Mouse (Mus musculus) lung, adult 2 months (tissue): Measurements from ENCODE around the gene Nans. TPM values are rescaled to one million over a fixed set of nuclear protein-coding genes. Genes with fewer than 3 reads are reported as not detected.
A peak's percentile ranks its signal among the peaks of the same experiment; 100 is the strongest.

Source experiments
- DNase-seq: peaks from one replicate; pipeline ENCODE4 v3.0.0; 2022
- H3K4me1 ChIP-seq: fragments of 200-500 bp; 2 replicates; pipeline ENCODE4 v1.6.1; 2011; ENCODE audit warnings: low read length; ENCODE audit not compliant: control insufficient read depth, insufficient read depth
- H3K4me3 ChIP-seq: fragments of 200-500 bp; replicated peaks from 2 replicates; pipeline ENCODE3; 2011; ENCODE audit warnings: low read depth, mild to moderate bottlenecking, control low read depth, low read length; ENCODE audit errors: extremely low read depth
- CTCF ChIP-seq: fragments of 200-500 bp; IDR thresholded peaks from 2 replicates; pipeline ENCODE4 v1.5.1; 2011; ENCODE audit warnings: mild to moderate bottlenecking, low read length, control low read depth; ENCODE audit not compliant: insufficient read depth
- POLR2A ChIP-seq: fragments of 200-500 bp; IDR thresholded peaks from 2 replicates; pipeline ENCODE4 v1.6.1; 2011; ENCODE audit warnings: low read depth, mild to moderate bottlenecking, control low read depth, low read length, borderline replicate concordance; ENCODE audit errors: extremely low read depth
- WGBS: fragments of 180-500 bp; shearing (Covaris S2); methylation state at CpG from one replicate; pipeline ENCODE4 v1.1.7; 2018; 5-methylcytosine and 5-hydroxymethylcytosine counted together
- polyA plus RNA-seq: library from polyadenylated mRNA; depleted of rRNA; stranded (reverse); fragments of >200 nt; gene quantifications from 2 replicates; pipeline ENCODE4 v1.2.3, GENCODE M21; 2012

Nans gene
- polyA plus RNA-seq, 1 experiment, result 21.6 TPM

- H3K4me3 ChIP-seq, result no peak overlapping the region
- WGBS, result 73% methylated on average over 3 of the region's 3 CpGs
- no peak for DNase-seq
- no peak for TF ChIP-seq POLR2A
- TF ChIP-seq CTCF, result no peak
- no peaks in the 10 kb centered on the region for H3K4me1 ChIP-seq
Measured at GRCm38 (mm10) chr4:46503881-46504280, 14.8 kb downstream of the Nans start.

GRCm38 (mm10) chr4:46505361-46506057, 16.5 kb downstream of the Nans start:
- WGBS, result 68% methylated on average over 8 of the region's 8 CpGs
- no peak for TF ChIP-seq CTCF
- TF ChIP-seq POLR2A, result no peak
- Histone ChIP-seq H3K4me1 (no peaks in the 10 kb centered on the region), H3K4me3 (no peak overlapping the region)
- no peak for DNase-seq

- WGBS, result 2% methylated on average over 85 of the region's 94 CpGs
- Histone ChIP-seq H3K4me1 (no peaks in the 10 kb centered on the region), H3K4me3 (peak overlapping the region; percentile 88)
- no peak for TF ChIP-seq CTCF
- peak; percentile 71; the same call in 1 of the 2 replicates for TF ChIP-seq POLR2A
- peak; percentile 95 for DNase-seq
Measured at GRCm38 (mm10) chr4:46506801-46507610, 18.0 kb downstream of the Nans start.

GRCm38 (mm10) chr4:46507736-46508460, 18.9 kb downstream of the Nans start:
- TF ChIP-seq POLR2A, result no peak
- TF ChIP-seq CTCF, result peak; percentile 87
- H3K4me1 ChIP-seq, result no peaks in the 10 kb centered on the region
- 10% methylated on average over 16 of the region's 16 CpGs for WGBS
- peak overlapping the region; percentile 48 for H3K4me3 ChIP-seq
- peak; percentile 83 for DNase-seq

GRCm38 (mm10) chr4:46520491-46520890, 31.4 kb downstream of the Nans start:
- no peak for TF ChIP-seq CTCF
- TF ChIP-seq POLR2A, result no peak
- H3K4me1 ChIP-seq, result no peaks in the 10 kb centered on the region
- no peak overlapping the region for H3K4me3 ChIP-seq
- WGBS, result 69% methylated on average over 2 of the region's 2 CpGs
- no peak for DNase-seq

GRCm38 (mm10) chr4:46521457-46521856, 32.4 kb downstream of the Nans start:
- Histone ChIP-seq H3K4me3 (no peak overlapping the region), H3K4me1 (no peaks in the 10 kb centered on the region)
- no peak for TF ChIP-seq POLR2A
- no peak for TF ChIP-seq CTCF
- WGBS, result 60% methylated on average over 10 of the region's 10 CpGs
- no peak for DNase-seq

- 67% methylated on average over 4 of the region's 4 CpGs for WGBS
Measured at GRCm38 (mm10) chr4:46523324-46523723, 34.3 kb downstream of the Nans start.

GRCm38 (mm10) chr4:46526226-46526625, 37.2 kb downstream of the Nans start:
- TF ChIP-seq CTCF (no peak), POLR2A (no peak)
- H3K4me1 ChIP-seq, result peaks cover 4% of the 10 kb centered on the region
- WGBS, result 84% methylated on average over 3 of the region's 3 CpGs
- DNase-seq, result no peak
- H3K4me3 ChIP-seq, result no peak overlapping the region

More at GRCm38 (mm10) chr4:46523324-46523723, 34.3 kb downstream of the Nans start:
- H3K4me3 ChIP-seq, result no peak overlapping the region
- no peak for TF ChIP-seq POLR2A
- no peak for DNase-seq
- peaks cover 4% of the 10 kb centered on the region for H3K4me1 ChIP-seq

- DNase-seq, result no peak
- WGBS, result 32% methylated on average over 17 of the region's 17 CpGs
- TF ChIP-seq POLR2A, result no peak
- TF ChIP-seq CTCF, result peak; percentile 57
- Histone ChIP-seq H3K4me3 (peak overlapping the region; percentile 39), H3K4me1 (peaks cover 4% of the 10 kb centered on the region)
Measured at GRCm38 (mm10) chr4:46526798-46527557, 37.9 kb downstream of the Nans start.
